Mouse (Mus musculus) kidney, postnatal 25 days (tissue): Measurements from ENCODE around the gene Hsfy2.

Experiments used
- DNase-seq, 2 experiments: peaks; one replicate each; pipeline ENCODE4 v3.0.0; 2021; ENCODE audit warnings: mixed read lengths in 2 of 2

Hsfy2 gene

GRCm38 (mm10) chr1:56637335-56637734 is at the start of gene Hsfy2:
Hsfy2 (minus strand) TSS chr1:56637435.
- DNase-seq = no peak

GRCm38 (mm10) chr1:56685053-56685557 is 47.9 kb upstream of the Hsfy2 start:
- no peak for DNase-seq

- no peak for DNase-seq
Measured at GRCm38 (mm10) chr1:56684512-56684911, 47.3 kb upstream of the Hsfy2 start.

GRCm38 (mm10) chr1:56681258-56681657 is 44.0 kb upstream of the Hsfy2 start:
- no peak for DNase-seq

- DNase-seq = no peak
Measured at GRCm38 (mm10) chr1:56675253-56675652, 38.0 kb upstream of the Hsfy2 start.

GRCm38 (mm10) chr1:56674601-56675000 is 37.4 kb upstream of the Hsfy2 start:
- DNase-seq = no peak

- DNase-seq = peak in 1 of 2 experiments; percentile 40
Measured at GRCm38 (mm10) chr1:56671241-56671945, 34.2 kb upstream of the Hsfy2 start.

- no peak for DNase-seq
Measured at GRCm38 (mm10) chr1:56670509-56670908, 33.3 kb upstream of the Hsfy2 start.

GRCm38 (mm10) chr1:56664606-56665005 is 27.4 kb upstream of the Hsfy2 start:
- DNase-seq = no peak

- DNase-seq = peak in 1 of 2 experiments; percentile 2
Measured at GRCm38 (mm10) chr1:56626824-56627223, 10.4 kb downstream of the Hsfy2 start.

- DNase-seq = no peak
Measured at GRCm38 (mm10) chr1:56624304-56624703, 12.9 kb downstream of the Hsfy2 start.

- no peak for DNase-seq
Measured at GRCm38 (mm10) chr1:56612384-56612783, 24.9 kb downstream of the Hsfy2 start.
